Mouse (Mus musculus): Measurements from ENCODE around the gene Abtb2.

Abtb2 gene

DNA sequence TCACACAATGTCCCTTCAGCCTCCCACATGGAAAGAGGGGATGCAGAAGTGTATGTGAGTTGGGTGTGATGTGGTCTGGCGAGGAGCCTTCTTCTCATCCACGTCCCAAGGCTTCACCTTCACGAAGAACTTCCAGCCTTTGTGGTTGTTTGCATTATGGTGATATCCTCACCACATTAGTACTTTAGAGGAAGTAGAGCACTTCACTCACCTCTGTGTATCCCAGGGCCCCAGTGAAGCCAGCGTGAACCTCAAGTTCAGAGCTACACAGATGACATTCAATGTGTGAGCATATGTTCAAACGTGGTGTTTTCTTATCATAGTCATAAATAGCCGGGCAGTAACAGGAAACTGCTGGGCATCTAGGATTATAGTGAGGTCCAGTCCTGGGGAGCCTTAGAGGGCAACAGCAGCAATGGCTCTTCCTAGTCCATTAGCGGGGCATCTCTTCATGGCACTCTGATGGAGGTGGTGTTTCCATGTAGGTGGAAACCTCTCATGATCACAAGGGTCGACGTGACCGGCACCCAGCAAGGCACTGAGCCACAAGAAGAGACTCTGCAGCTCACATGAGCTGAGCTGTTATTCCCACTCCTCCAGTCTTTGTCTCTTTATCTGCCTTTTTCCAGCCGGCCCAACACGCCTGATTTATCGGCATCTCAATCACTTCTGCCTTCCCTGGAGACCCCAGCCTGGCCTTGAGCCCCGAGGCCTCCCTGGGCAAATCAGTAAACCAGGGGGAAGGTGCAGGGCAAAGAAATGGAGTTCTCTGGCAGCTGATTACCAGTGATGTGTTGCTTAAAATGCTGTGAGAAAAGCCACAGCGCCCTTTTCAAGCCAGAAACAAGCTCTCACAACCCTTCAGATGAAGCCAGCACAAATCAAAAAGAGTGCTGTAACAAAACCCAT is 93.8 kb downstream of the Abtb2 start:
- DNase-seq (ENCODE audit: low read depth, low spot score) = no peak

- no peak for DNase-seq (ENCODE audit: low read depth, low spot score)
Measured at GRCm38 (mm10) chr2:103661696-103662095, 95.6 kb downstream of the Abtb2 start.

- DNase-seq (ENCODE audit: low read depth, low spot score) = no peak
Measured at GRCm38 (mm10) chr2:103662121-103662520, 96.0 kb downstream of the Abtb2 start.

DNA sequence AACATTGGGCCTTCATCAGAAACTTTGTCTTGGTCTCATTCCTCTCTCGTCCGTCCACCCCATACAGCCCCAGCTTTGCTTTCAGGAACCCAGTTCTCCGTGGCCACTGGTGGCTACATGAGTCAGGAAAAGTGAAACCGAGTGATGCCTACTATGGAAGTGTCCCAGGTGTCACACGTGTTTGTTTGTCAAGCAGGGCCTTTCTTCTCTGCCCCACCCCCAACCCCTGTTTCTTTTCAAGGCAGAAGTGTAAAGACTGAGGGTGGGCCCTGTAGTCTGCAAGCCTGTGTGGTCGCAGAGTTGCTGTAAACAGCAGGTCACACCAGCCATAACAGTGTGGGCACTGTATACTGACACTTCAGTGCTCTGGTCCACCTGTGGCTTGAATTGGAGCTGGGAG is 98.2 kb downstream of the Abtb2 start:
- DNase-seq (ENCODE audit: low read depth, low spot score) = no peak

DNA sequence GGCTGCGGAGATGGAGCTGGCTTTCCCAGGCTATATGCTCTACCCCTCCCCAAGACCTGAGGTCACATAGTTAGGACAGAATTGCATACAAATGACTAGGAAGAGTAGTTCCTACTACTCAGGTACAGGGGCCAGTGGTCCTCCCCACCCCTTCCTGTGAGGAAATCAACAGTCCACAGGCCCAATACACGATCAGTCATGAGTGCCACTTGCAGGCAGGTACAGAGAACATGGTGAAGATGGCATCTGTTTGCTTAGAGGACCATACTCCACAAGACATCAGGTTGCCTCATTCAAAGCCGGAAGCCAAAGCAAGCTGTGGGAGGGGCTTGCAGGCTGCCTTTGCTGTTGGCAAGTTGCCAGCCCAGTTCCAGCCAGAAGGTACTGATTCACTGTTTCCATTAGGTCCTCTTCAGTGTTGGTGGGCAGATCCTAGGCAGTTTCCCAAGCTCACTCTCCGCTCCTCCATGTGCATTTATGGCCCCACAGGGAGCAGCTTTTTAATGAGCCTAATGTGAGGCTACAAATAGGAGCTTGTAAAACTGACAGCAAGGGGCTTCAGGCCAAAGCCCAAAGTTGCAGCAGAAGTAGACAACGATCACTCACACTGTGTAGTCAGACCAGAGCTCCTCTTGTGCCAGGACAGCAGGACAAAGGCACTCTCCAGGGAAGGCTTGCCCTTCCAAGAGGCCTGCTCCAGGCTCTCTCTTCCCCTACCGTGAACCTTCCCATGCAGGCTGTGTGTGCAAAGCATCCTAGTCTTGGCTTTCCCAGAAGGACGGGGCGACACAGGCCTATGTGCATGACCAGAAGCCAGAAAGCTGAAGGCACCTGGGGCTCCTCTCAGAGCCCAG is 102.1 kb downstream of the Abtb2 start:
- DNase-seq (ENCODE audit: low read depth, low spot score) = no peak

DNA sequence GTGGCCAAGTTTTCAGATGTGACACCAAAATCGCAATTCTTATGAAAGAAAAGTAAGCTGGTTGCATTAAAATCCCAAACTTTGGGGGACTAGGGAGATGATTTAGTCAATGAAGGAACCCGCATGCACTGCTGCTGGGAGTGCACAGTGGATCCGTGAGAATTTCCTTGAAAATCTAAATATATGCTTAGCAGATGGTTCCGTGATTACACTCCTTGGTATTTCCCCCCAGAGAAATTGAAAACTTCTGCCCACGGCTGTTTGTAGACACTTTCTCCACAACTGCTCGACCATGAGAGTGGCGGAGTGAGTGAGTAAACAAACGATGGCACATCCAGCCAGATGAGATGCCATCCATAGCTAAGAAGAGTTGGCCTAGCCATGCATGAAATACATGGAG is 102.8 kb downstream of the Abtb2 start:
- DNase-seq (ENCODE audit: low read depth, low spot score) = no peak

- no peak for DNase-seq (ENCODE audit: low read depth, low spot score)
Measured at GRCm38 (mm10) chr2:103669561-103669960, 103.5 kb downstream of the Abtb2 start.

DNA sequence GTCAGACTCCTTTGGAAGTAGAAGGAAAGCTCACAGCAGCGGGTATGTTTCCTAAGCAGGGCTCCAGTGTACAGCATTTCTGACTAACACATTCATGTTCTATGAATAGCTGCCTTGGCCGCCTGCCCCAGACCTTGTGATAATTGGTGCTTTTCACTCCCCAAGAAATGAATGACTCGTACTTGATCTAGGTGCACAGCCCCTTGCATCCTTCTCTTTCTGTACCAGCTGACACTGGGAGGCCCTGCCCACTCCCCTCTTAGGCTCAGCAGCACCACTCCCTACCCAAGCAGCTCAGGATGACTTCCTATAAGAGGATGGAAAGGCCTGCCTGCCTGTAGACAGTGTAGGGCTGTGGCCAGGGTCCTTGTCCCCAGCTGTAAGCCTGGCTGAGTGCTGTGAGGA is 104.2 kb downstream of the Abtb2 start:
- no peak for DNase-seq (ENCODE audit: low read depth, low spot score)

- DNase-seq (ENCODE audit: low read depth, low spot score) = no peak
Measured at GRCm38 (mm10) chr2:103672573-103673119, 106.5 kb downstream of the Abtb2 start.

DNA sequence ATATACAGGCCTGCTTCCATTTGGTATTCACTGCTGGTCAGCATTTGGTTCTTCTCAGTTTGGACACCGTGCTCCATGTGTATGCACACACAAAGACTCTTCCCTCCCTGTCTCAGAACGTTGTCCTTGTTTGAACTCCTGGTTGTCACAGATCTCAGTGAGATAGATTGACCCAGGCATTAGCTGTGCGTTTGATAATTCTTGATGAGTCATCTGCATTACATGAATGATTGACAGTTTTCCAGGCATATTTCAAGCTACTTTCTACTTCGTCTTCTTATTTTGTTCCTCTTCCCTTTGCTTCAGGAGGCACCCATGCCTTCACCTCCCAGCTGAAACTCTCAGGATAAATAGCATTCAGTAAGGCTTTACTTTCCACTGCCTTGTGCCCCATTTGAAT is 107.5 kb downstream of the Abtb2 start:
- no peak for DNase-seq (ENCODE audit: low read depth, low spot score)

GRCm38 (mm10) chr2:103675391-103675790 is 109.3 kb downstream of the Abtb2 start:
- DNase-seq (ENCODE audit: low read depth, low spot score) = no peak

DNA sequence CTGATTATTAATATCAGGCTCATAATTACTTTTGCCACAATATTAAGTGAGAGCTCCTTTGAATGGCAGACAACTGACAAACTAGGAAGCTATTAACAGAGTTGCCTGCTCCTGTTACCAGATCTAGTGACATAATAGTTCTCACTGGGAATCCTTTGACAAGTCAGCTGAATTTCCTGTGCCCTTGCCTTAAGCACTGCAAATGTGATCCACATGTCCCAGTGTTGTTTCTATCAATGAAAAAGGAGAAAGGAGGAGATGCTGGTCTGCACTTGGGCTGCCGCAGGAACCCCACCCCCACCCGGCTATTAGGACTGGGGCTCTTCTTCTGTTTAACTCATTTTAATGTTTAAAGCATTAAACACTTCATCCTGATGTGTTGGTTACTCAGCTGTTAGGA is 110.7 kb downstream of the Abtb2 start:
- no peak for DNase-seq (ENCODE audit: low read depth, low spot score)

GRCm38 (mm10) chr2:103677614-103678369 is 111.7 kb downstream of the Abtb2 start:
- DNase-seq (ENCODE audit: low read depth, low spot score) = no peak

DNA sequence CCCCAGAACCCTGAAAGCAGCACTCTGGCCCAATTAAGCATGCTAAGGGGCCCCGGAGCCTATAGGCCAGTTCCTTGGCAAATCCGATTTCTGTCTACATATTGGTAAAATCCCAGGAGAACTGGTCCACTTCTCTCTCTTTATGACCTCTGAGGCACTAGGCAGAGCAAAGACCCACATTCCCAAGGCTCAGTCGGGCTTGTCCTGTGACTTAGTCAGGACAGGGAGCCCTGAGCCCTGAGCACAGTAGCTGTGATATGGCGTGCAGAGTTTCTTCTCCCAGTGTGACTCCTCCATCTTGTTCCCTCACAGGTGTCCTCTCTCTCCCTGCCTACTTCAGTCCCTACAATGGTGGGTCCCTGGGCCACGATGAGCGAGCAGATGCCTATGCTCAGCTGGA is 112.3 kb downstream of the Abtb2 start:
- DNase-seq (ENCODE audit: low read depth, low spot score) = no peak

DNA sequence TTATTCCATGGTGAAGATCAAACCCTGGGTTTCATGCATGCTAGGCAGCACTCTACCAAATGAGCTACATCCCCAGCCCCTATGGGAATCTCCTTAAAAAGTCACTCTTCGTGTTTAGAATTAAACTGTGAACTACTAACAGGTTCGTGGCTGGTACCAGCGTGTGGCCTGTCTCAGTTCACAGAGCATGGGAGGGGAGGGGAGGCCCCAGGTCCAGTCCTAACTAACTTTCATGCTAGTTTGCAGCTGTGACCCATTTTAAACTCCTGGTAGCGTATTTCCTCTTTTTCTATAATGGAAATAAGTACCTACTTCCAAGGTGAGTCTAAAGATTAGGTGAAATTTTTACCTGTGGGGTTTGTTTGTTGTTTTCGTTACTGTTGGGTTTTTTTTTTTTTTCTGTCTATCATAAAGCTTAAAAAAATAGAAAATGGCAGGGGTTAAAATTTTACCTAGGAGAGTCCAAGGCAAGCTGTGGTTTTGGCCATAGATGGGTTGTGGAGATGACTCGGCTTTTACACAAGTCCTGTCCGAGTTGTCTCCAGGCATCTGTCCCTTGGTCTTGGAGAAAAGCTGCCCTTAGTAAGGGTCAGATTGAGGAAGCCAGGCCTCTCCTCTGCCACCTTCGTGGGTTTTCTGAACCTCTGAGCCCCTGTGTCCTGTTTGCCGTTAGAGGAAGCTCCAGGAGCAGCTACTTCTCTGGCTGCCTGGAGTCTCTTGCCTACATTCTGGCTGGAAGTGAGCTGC is 114.4 kb downstream of the Abtb2 start:
- no peak for DNase-seq (ENCODE audit: low read depth, low spot score)

- no peak for DNase-seq (ENCODE audit: low read depth, low spot score)
Measured at GRCm38 (mm10) chr2:103681149-103681548, 115.0 kb downstream of the Abtb2 start.

DNA sequence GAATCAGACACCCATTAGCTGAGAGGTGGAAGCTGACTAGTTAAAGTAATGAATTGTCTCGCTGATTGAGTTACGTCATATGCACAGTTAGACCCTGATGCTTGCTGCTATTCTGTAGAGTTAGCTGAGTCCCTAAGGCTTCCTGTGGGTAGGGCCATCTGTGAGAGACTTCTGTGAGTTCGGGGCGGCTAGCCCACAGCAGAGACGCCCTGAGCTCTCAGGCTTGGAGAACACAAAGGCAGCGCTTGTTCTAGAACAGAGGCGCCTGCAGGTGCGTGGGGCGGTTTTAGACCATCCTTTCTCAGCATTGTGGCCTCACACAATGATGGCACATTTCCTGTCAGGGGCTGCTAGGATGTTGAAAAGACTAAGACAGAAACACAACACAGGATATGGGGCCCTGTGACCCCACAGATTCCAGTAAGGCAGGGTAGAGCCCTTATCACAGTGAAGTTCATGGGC is 116.2 kb downstream of the Abtb2 start:
- DNase-seq (ENCODE audit: low read depth, low spot score) = no peak

DNA sequence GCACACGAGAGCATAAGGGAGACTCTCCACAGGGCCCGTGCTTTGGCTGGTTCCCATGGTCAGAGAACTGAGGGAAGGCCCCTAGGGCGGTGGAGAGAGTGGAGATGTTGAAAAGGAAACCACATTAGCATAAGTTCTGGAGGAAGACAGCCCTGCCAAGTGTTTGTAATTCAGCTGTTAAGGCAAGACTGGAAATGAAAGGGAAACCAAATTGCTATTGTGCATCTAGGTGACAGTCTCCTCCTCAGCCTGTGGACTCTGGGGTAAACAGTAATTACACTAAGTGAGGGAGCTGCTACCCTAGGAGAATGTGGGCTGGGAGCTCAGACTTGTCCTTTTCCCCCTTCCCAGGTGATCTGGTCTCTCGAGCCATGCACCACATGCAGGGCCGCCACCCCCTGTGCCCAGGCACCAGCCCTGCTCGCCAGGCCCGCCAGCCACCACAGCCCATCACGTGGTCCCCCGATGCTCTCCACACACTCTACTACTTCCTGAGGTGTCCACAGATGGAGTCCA is 116.9 kb downstream of the Abtb2 start:
- DNase-seq (ENCODE audit: low read depth, low spot score) = no peak

GRCm38 (mm10) chr2:103684431-103684830 is 118.3 kb downstream of the Abtb2 start:
- no peak for DNase-seq (ENCODE audit: low read depth, low spot score)

DNA sequence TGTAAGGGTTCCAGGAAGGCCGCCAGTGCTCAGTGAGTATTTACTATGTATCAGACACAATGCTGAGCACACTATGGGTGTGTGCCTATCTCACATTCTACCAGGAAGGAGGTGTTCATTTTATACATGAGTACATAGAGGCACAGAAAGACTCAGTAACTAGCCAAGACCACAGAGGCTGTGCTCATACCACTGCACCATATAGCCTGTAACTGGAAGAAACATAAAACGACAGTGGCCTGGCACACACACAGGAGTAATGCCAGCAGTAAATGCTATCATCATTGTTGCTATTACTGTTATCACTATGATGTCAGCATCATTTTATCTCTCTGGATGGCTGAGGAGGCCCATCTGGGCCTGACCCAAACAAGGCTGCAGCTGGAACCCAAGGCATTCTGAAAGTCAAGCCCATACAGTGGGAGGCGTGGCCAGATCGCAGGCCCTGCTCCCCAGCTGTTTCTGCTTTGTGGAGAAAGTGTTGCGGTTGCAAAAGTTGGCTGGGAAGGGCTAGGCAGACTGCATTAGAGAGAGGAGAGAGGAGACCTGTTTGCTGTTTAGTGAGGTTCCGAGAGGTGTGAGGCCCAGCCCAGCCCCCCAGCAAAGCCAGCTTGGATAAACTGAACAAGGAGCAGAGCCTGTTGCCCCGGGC is 118.9 kb downstream of the Abtb2 start:
- no peak for DNase-seq (ENCODE audit: low read depth, low spot score)
